Comparison of ENCODE assay signal across 9 mouse cellular contexts in genomic region chr9:42908657-42909313, GRCm38 (mm10). TPM values are rescaled to one million over a fixed set of nuclear protein-coding genes. Genes with fewer than 3 reads are reported as not detected.
DNase-seq lines count a peak whose midpoint lies in the region; ATAC-seq and TF ChIP-seq lines count a peak whose summit lies in the region.
"Had no signal": no experiment of that assay in that cellular context is flagged by ENCODE, and none has a peak within 500 bp of the region (broad histone marks: within the 10 kb centered on the region; RNA-seq: fewer than 3 reads in every experiment).

No protein-coding gene starts in this region.

- no peaks in the 10 kb centered on the region for H3K9me3 ChIP-seq in heart, embryonic 14.5 days (ENCODE audit: control insufficient read depth, low read length)
- H3K9me3 ChIP-seq in hindbrain, postnatal 0 days (ENCODE audit: low read length) = no peaks in the 10 kb centered on the region

- peaks cover 5% of the 10 kb centered on the region; the same call in 1 of the 2 replicates for H3K27me3 ChIP-seq in heart, embryonic 14.5 days (ENCODE audit: control insufficient read depth, insufficient read depth, low read length)
- no peaks in the 10 kb centered on the region for H3K27me3 ChIP-seq in hindbrain, postnatal 0 days (ENCODE audit: insufficient read depth, low read length)

- no peak for TF ChIP-seq CTCF in hindbrain, postnatal 0 days (IDR thresholded peaks at IDR 0.05; ENCODE audit: low read depth)

- no peak overlapping the region for H3K4me3 ChIP-seq in heart, embryonic 14.5 days (ENCODE audit: control insufficient read depth in 1 of 2, insufficient read depth in 1 of 2, low read depth in 1 of 2, low read length in 2 of 2)
- no peak overlapping the region for H3K4me3 ChIP-seq in hindbrain, postnatal 0 days (ENCODE audit: low read length)

- H3K4me1 ChIP-seq in heart, embryonic 14.5 days (ENCODE audit: control insufficient read depth in 2 of 2, insufficient read depth in 2 of 2, low read length in 2 of 2) = peaks cover 8 to 11% of the 10 kb centered on the region in 2 experiments; a peak in 3 of 4 replicates
- no peaks in the 10 kb centered on the region for H3K4me1 ChIP-seq in hindbrain, postnatal 0 days (ENCODE audit: insufficient read depth, low read length)

- H3K36me3 ChIP-seq in heart, embryonic 14.5 days (ENCODE audit: control insufficient read depth, insufficient read depth, low read length) = no peaks in the 10 kb centered on the region
- H3K36me3 ChIP-seq in hindbrain, postnatal 0 days (ENCODE audit: insufficient read depth, low read length) = no peaks in the 10 kb centered on the region

- WGBS in heart, embryonic 14.5 days = 33% methylated on average over 8 of the region's 8 CpGs
- 57% methylated on average over 8 of the region's 8 CpGs for WGBS in hindbrain, postnatal 0 days

- peak; percentile 6 for DNase-seq in adrenal gland, adult 2 months
- DNase-seq in adrenal gland, adult 8-10 months = no peak
- DNase-seq in kidney, postnatal 4 days = peak; percentile 58 to 71
- DNase-seq in lung, postnatal 4 days = peak; percentile 40 to 67
- DNase-seq in cerebellum, adult 9-11 months = no peak
- DNase-seq in urinary bladder, postnatal 14 days (ENCODE audit: low spot score) = no peak
- DNase-seq in hindbrain, postnatal 0 days (ENCODE audit: low spot score) = no peak
- DNase-seq: right cerebral cortex, adult 18-20 months had no signal

- ATAC-seq in heart, embryonic 14.5 days (ENCODE audit: insufficient number of reproducible peaks, insufficient read depth, low FRiP score, low read depth) = no peak
- ATAC-seq in hindbrain, postnatal 0 days = no peak

- H3K4me2 ChIP-seq in heart, embryonic 14.5 days (ENCODE audit: low read length) = no peak overlapping the region
- no peak overlapping the region for H3K4me2 ChIP-seq in hindbrain, postnatal 0 days (ENCODE audit: low read depth, low read length)

- peak overlapping the region; percentile 24 to 26; a peak in 2 of 4 replicates for H3K27ac ChIP-seq in heart, embryonic 14.5 days (replicated peaks in 1 of 2; ENCODE audit: control insufficient read depth in 1 of 2, insufficient read depth in 1 of 2, low read depth in 2 of 2, low read length in 2 of 2)
- no peak overlapping the region for H3K27ac ChIP-seq in hindbrain, postnatal 0 days

- H3K9ac ChIP-seq in heart, embryonic 14.5 days (ENCODE audit: low read length) = no peak overlapping the region
- H3K9ac ChIP-seq in hindbrain, postnatal 0 days (replicated peaks; ENCODE audit: low read length) = no peak overlapping the region

RNA-seq across cellular contexts. Expression of gene Grik4, which starts 35.5 kb away (rescaled TPM):
- 1 to 10 TPM; 1.2 to 2.5 TPM for total RNA-seq in adrenal gland, adult 2 months (2021)
- polyA plus RNA-seq in adrenal gland, adult 2 months (2012; rRNA removed) = 1.3 and 1.6 TPM in 2 replicates
- total RNA-seq in adrenal gland, adult 8-10 months (2022) = 1 to 10 TPM; 2.1 to 3.1 (median 2.4) TPM
- polyA plus RNA-seq in heart, embryonic 14.5 days (2014; fragmentation: Nextera tagmentation; extraction: Ambion mirVana) = 0.09 TPM in 1 of 2 replicates, not detected in the other
- 14.8 and 18.2 TPM in 2 replicates for total RNA-seq in hindbrain, postnatal 0 days (2014; rRNA removed)
- polyA plus RNA-seq in hindbrain, postnatal 0 days (2015; fragmentation: Nextera tagmentation; extraction: Ambion mirVana) = 8.9 and 9.4 TPM in 2 replicates

Comparison
In these comparisons a context has a peak if more than half of its experiments do, and no peak if none do; other contexts are left out.
1. DNase-seq: peak in adrenal gland, adult 2 months (single experiment), kidney, postnatal 4 days (2 of 2) and lung, postnatal 4 days (2 of 2); none in adrenal gland, adult 8-10 months (single experiment), cerebellum, adult 9-11 months (single experiment), urinary bladder, postnatal 14 days (single experiment) and hindbrain, postnatal 0 days (single experiment).